Mouse (Mus musculus): Measurements from ENCODE around the gene Gm3250.

- TF ChIP-seq JUND (conservative IDR thresholded peaks at IDR 0.05; ENCODE audit: low read depth, low read length) (no peak), CTCF (conservative IDR thresholded peaks at IDR 0.05 in 1 of 2, IDR thresholded peaks at IDR 0.05 in 1 of 2; ENCODE audit: low read depth in 2 of 2, low read length in 2 of 2) (no peak), USF1 (IDR thresholded peaks at IDR 0.05; ENCODE audit: low read depth, low read length) (no peak), CHD1 (IDR thresholded peaks at IDR 0.05; ENCODE audit: low read depth, low read length) (no peak), USF2 (conservative IDR thresholded peaks at IDR 0.05; ENCODE audit: low read depth, low read length) (no peak), GABPA (IDR thresholded peaks at IDR 0.05; ENCODE audit: insufficient replicate concordance, low read depth, low read length) (no peak), NRF1 (IDR thresholded peaks at IDR 0.05; ENCODE audit: low read depth, low read length) (no peak), BHLHE40 (IDR thresholded peaks at IDR 0.05; ENCODE audit: low read depth, low read length) (no peak), MAFK (IDR thresholded peaks at IDR 0.05; ENCODE audit: insufficient replicate concordance, low read length) (no peak), POLR2AphosphoS2 (IDR thresholded peaks at IDR 0.05; ENCODE audit: low read depth, low read length) (no peak)
Measured at GRCm38 (mm10) chr10:77811743-77812142, 29.4 kb upstream of the Gm3250 start, which contains the start of gene Gm9507.

Data from CH12.LX (cell line).